Mouse (Mus musculus): ENCODE data around the gene Cbx3. TPM values are rescaled to one million over a fixed set of nuclear protein-coding genes. Genes with fewer than 3 reads are reported as not detected.

The Cbx3 gene
- polyA plus RNA-seq, 1 experiment from 2014 or later: 563 TPM

GRCm38 (mm10) chr6:51524321-51524931 is 54.3 kb downstream of the Cbx3 start:
- Histone ChIP-seq H3K4me3 (ENCODE audit: low read depth, low read length) (peak overlapping the region; percentile 62), H3K36me3 (ENCODE audit: insufficient read depth) (no peaks in the 10 kb centered on the region), H3K9ac (peak overlapping the region; percentile 64), H3K9me3 (ENCODE audit: low read depth, low read length) (no peaks in the 10 kb centered on the region), H3K27me3 (ENCODE audit: insufficient read depth, low read length) (no peaks in the 10 kb centered on the region), H3K27ac (ENCODE audit: low read depth) (no peak overlapping the region), H3K4me2 (peak overlapping the region; percentile 91), H3K4me1 (ENCODE audit: insufficient read depth) (no peaks in the 10 kb centered on the region)
- no peak for TF ChIP-seq CTCF (IDR thresholded peaks at IDR 0.05; ENCODE audit: low read depth)
- ATAC-seq (ENCODE audit: insufficient read depth) (peak; percentile 68; the same call in 1 of the 2 replicates), DNase-seq (peak; percentile 66)
- WGBS: 2% methylated on average over 21 of the region's 21 CpGs

- DNase-seq (no peak), ATAC-seq (ENCODE audit: insufficient read depth) (0 out of 2 replicates have a peak, but pooled peaks have one; percentile 31)
- no peaks in the 10 kb centered on the region for H3K4me1 ChIP-seq (ENCODE audit: insufficient read depth)
- no peaks in the 10 kb centered on the region for H3K9me3 ChIP-seq (ENCODE audit: low read depth, low read length)
- no peaks in the 10 kb centered on the region for H3K36me3 ChIP-seq (ENCODE audit: insufficient read depth)
- no peaks in the 10 kb centered on the region for H3K27me3 ChIP-seq (ENCODE audit: insufficient read depth, low read length)
- peak overlapping the region; percentile 62 for H3K4me3 ChIP-seq (ENCODE audit: low read depth, low read length)
- peak overlapping the region; percentile 91 for H3K4me2 ChIP-seq
- H3K27ac ChIP-seq (ENCODE audit: low read depth): no peak overlapping the region
- H3K9ac ChIP-seq: peak overlapping the region; percentile 32; the same call in 1 of the 2 replicates
- WGBS: 31% methylated on average over 5 of the region's 5 CpGs
- no peak for TF ChIP-seq CTCF (IDR thresholded peaks at IDR 0.05; ENCODE audit: low read depth)
Observed at GRCm38 (mm10) chr6:51525001-51525400, 54.8 kb downstream of the Cbx3 start.

GRCm38 (mm10) chr6:51529457-51529856 is 59.3 kb downstream of the Cbx3 start:
- no peaks in the 10 kb centered on the region for H3K9me3 ChIP-seq (ENCODE audit: low read depth, low read length)
- WGBS: 79% methylated on average over 7 of the region's 7 CpGs
- H3K4me3 ChIP-seq (ENCODE audit: low read depth, low read length): no peak overlapping the region
- no peaks in the 10 kb centered on the region for H3K36me3 ChIP-seq (ENCODE audit: insufficient read depth)
- no peaks in the 10 kb centered on the region for H3K4me1 ChIP-seq (ENCODE audit: insufficient read depth)
- H3K27ac ChIP-seq (ENCODE audit: low read depth): no peak overlapping the region
- H3K9ac ChIP-seq: no peak overlapping the region
- ATAC-seq (ENCODE audit: insufficient read depth): no peak
- no peak for TF ChIP-seq CTCF (IDR thresholded peaks at IDR 0.05; ENCODE audit: low read depth)
- no peak overlapping the region for H3K4me2 ChIP-seq
- no peak for DNase-seq
- H3K27me3 ChIP-seq (ENCODE audit: insufficient read depth, low read length): no peaks in the 10 kb centered on the region

Other genes starting within 250 kb of the Cbx3 start
- 2.8 and 3.1 TPM in 2 replicates for gene Nfe2l3, start 37.7 kb upstream of the Cbx3 start, polyA plus RNA-seq (2014; fragmentation: Nextera tagmentation; extraction: Ambion mirVana)
- 1,221 and 1,233 TPM in 2 replicates for gene Hnrnpa2b1, start 466 bp upstream of the Cbx3 start, polyA plus RNA-seq (2014; fragmentation: Nextera tagmentation; extraction: Ambion mirVana)
- gene Snx10, start 53.5 kb downstream of the Cbx3 start, polyA plus RNA-seq (2014; fragmentation: Nextera tagmentation; extraction: Ambion mirVana): 11.3 and 14.2 TPM in 2 replicates

All from lung, embryonic 14.5 days (tissue).